Mouse (Mus musculus): ENCODE measurements around the gene Dpp6.

The Dpp6 gene

GRCm38 (mm10) chr5:26945169-26945920 is 128.3 kb downstream of the Dpp6 start:
- in situ Hi-C loops (cut with MboI; ENCODE audit: unreplicated experiment in 2 of 2) = no loop called here

DNA sequence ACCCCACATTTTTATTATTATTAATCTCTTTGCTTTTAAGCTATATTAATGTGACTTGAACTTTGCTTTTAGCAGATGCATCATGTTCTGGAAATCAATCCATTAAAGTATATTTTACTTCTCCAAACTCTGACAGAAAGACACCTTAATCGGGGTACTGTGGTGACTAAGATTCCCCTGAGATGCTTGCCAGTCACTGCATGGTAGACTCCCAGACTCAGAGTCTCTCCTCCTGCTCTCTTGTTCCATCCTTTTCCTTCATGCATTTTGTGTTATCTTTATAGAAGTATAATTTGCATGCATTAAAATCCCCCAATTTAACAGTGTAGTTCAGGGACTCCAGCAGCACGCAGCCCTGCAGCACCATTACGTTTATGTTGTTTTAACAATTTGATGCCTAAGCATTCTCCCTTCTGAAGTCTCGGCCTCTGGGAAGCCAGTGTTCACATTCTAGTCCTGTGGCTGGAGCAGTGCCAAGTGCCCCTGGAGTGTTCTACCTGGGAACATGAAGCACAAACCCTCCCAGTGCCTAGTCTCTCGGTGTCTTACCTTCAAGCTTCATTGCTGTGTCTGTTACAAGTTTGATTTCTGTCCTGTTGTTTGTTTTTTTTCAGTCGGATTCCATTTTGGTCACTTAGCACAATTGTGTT is 153.1 kb downstream of the Dpp6 start:
- in situ Hi-C loops (cut with MboI; ENCODE audit: unreplicated experiment in 2 of 2) = no loop called here

DNA sequence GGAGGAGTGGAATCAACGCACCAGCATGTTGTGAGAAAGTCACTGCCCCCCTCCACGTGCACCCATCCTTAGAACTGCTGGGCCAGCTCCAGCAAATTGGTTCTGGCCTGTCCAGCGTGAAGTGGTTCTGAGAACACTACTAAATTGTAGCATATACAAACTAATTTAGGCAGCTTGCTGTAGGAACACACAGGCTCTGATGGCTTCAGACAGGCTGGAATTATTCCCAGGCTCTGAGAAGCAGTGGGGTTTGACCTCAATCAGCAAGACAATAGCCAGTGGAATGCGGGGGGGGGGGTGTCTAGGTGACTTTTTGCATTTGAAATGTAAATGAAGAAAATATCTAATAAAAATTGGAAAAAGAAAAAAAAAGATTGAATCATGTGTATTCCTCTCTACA is 156.2 kb downstream of the Dpp6 start:
- in situ Hi-C loops (cut with MboI; ENCODE audit: unreplicated experiment in 2 of 2) = no loop called here

DNA sequence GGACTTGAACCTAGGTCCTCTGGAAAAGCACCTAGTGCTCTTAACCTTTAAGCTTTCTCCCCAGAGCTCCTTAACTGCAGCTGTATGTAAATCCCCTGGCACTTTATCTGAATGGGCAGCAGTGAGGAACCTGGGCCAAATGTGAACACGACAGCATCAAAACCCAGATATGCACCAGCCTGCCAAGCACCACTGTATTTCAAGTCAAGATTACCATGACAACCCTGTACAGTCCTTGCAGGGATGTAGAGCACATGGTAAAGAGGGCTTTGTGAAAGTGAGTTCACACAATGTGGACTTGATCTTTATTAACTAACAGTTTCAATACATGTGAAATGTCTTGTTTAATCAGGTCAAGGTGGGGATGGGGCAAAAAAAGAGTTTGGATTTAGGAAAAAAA is 162.3 kb downstream of the Dpp6 start:
- in situ Hi-C loops (cut with MboI; ENCODE audit: unreplicated experiment in 2 of 2) = no loop called here

DNA sequence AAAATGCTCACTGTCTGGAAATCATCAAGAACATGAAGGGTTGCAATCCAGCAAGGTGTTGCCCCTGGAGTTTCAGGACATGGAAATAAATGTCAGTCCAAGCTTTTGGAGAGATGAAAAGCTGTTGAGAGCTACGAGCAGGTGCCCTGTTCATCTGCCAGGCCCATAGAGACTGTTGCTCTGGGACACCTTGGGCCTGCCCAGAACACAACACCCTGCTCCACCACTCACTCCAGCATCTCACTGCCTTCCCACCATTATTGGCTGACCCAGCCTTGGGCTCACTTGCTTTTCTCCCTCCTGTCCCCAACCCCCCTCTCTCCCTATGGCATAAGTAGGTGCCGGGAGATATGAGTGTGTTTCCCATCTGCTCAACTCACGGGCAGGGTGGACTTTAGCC is 162.8 kb downstream of the Dpp6 start:
- in situ Hi-C loops (cut with MboI; ENCODE audit: unreplicated experiment in 2 of 2) = no loop called here

DNA sequence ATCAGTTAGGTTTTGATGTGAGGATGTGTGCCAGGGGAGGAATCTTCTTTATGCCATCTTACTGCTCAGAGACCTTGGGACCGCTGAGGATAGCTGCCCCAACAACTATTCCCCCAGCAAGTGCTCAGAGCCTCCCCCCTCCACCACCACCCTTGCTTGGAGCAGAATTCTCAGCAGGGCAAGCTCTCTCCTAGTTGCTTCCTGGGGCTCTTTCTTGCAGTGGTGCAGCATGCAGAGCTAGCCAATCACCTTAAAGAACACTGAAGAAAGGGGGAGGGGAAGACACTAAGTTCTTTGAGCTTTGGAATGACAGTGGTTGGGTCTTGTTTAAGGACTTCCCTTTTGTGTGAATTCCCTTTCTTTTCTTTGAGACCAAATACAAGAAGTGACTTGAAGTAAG is 168.1 kb downstream of the Dpp6 start:
- in situ Hi-C loops (cut with MboI; ENCODE audit: unreplicated experiment in 2 of 2) = no loop called here

- in situ Hi-C loops (cut with MboI; ENCODE audit: unreplicated experiment in 2 of 2) = no loop called here
These were observed 174.6 kb downstream of the Dpp6 start for GRCm38 (mm10) chr5:26991587-26991986.

DNA sequence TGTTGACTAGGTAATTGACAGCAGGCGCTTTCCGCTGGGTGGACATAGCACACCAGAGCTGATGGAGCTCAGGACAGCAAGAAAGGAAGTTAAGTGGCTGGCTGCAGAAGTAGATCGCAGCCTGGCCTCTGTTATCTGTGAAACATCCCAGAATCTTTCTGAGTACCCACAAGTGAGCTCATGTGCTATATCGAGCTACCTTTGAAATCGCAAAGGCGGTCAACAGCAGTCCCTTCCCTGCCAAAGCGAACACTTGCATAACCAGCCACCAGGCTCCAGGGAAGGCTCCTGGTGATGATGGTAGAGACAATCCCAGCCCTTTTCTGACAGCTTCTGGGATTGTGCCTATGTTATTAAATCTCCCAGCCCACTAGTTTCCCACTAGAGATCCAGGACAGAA is 186.5 kb downstream of the Dpp6 start:
- in situ Hi-C loops (cut with MboI; ENCODE audit: unreplicated experiment in 2 of 2) = no loop called here

GRCm38 (mm10) chr5:27009157-27009556 is 192.2 kb downstream of the Dpp6 start:
- in situ Hi-C loops (cut with MboI; ENCODE audit: unreplicated experiment in 2 of 2) = no loop called here

- in situ Hi-C loops (cut with MboI; ENCODE audit: unreplicated experiment in 2 of 2) = no loop called here
These were observed 193.6 kb downstream of the Dpp6 start for GRCm38 (mm10) chr5:27010582-27010981.

GRCm38 (mm10) chr5:27018314-27018956 is 201.4 kb downstream of the Dpp6 start:
- in situ Hi-C loops (cut with MboI; ENCODE audit: unreplicated experiment in 2 of 2) = no loop called here

DNA sequence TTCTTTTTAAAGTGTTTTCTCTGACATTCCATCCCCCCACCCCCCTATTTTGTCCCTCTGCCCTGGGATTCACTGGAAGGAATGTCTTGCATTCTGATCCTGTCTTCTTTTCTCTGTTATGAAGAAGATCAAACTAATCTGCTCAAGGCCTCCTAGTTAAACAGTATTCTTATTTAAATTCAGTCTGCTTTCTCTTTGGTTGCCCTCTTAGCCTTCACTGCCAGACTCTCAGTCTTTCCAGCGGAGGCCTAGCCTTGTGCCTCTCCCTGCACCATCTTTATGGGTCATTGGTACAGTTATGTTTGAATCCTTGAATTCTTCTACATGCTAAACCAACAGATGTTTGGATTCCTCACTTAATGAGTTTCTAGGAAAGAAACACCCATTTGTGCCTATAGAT is 211.6 kb downstream of the Dpp6 start:
- in situ Hi-C loops (cut with MboI; ENCODE audit: unreplicated experiment in 2 of 2) = no loop called here

DNA sequence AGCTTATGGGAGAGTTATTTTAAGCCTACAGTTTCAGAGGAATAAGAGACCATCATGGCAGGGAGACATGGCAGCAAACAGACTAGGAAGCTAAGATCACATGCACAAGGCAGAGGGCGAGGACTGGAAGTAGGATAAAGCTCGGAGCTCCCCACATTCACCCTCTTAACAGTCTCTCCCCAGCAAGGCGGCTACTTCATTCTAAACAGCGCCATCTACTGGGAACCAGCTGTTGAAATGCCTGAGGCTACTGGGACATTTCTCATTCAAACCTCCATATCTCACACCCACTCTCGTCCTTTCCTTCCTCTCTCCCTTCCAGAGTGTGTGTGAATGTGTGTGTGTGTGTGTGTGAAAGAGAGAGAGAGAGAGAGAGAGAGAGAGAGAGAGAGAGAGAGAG is 212.8 kb downstream of the Dpp6 start:
- in situ Hi-C loops (cut with MboI; ENCODE audit: unreplicated experiment in 2 of 2) = no loop called here

DNA sequence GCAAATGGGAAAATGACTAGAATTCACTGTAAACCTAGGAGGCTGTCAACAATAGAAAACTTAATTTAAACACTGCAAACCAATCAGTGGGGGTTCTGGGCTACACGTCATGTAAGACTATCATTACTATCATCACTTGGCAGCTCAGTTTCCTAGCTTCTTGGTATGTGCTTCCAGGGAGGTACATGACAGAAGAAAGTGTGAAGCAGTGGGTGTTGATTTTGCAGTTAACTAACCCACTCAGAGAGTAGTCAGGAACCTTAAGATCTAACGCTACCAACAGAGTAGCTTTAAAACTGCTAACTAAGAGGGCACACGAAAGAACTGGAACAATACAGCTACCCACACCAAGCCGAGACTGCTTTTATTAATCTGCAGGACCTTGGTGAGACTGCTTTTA is 217.9 kb downstream of the Dpp6 start:
- in situ Hi-C loops (cut with MboI; ENCODE audit: unreplicated experiment in 2 of 2) = no loop called here

- in situ Hi-C loops (cut with MboI; ENCODE audit: unreplicated experiment in 2 of 2) = no loop called here
These were observed 218.3 kb downstream of the Dpp6 start for GRCm38 (mm10) chr5:27035291-27035690.

GRCm38 (mm10) chr5:27035891-27036290 is 218.9 kb downstream of the Dpp6 start:
- in situ Hi-C loops (cut with MboI; ENCODE audit: unreplicated experiment in 2 of 2) = no loop called here

GRCm38 (mm10) chr5:27037796-27038195 is 220.8 kb downstream of the Dpp6 start:
- in situ Hi-C loops (cut with MboI; ENCODE audit: unreplicated experiment in 2 of 2) = no loop called here

DNA sequence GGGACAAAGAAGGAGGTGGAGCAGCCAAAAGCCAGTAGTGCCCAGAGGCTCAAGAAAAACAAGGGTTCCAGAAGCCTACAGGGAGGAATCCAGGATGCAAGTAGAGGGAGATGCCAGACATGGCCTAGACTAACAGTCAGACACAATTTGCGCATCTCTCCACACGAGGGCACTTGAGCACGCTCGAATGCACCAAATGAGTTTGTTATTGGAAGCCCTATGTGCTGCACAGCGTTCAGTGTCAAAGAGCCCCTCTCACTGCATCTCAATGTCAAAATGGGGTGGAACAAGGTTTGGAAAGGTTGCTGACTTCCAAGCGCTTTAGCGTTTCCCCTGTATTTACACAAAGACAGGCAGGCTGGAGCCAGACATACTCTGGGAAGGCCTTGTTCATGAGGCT is 231.2 kb downstream of the Dpp6 start:
- in situ Hi-C loops (cut with MboI; ENCODE audit: unreplicated experiment in 2 of 2) = no loop called here

GRCm38 (mm10) chr5:27048926-27049325 is 231.9 kb downstream of the Dpp6 start:
- in situ Hi-C loops (cut with MboI; ENCODE audit: unreplicated experiment in 2 of 2) = no loop called here

DNA sequence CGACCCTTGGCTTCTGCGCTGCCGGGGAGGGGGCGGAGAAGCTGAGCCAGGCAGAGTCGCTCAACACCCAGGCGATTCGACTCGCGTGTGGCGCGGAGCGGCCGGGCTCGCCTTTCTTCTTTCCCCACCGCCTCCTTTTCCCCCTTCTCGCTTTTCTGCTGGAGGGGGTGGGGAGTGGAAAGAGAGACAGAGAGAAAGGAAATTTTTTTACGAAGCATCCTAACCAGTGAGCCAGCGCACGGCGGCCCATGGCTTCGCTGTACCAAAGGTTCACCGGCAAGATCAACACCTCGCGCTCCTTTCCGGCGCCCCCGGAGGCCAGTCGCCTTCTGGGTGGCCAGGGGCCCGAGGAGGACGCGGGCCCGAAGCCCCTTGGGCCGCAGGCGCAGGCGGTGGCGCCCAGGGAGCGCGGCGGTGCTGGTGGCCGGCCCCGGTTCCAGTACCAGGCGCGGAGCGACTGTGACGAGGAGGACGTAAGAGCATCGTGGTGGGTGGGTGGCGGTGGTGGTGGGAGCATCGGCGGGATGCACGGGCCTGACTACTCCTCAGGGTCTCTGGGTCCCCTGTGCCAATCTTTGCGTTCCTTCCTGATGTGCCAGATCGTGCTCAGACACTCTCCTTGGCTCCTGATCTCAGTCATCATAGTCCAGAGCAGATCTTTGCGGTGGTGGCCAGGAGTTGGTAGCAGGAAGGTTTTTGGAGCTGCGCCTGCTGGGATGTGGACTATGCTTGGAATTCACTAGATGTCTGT is 232.5 kb downstream of the Dpp6 start:
- in situ Hi-C loops (cut with MboI; ENCODE audit: unreplicated experiment in 2 of 2) = no loop called here

DNA sequence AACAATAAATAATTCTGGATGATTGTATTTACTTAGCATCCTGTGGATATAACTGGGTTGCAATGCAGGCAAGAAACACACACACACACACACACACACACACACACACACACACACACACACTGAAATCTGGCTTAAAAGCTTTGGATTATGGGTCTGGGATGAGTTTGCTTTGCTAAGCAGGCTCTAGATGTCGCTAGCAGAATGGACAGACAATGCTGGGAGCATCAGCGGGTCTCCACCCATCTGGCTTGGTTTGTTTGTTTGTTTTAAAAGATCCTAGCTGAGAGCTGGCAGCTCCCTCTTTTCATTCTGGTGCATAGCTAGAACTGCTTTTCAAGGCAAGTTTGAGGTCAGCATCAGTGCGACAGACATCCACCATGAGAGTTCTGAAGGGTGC is 234.2 kb downstream of the Dpp6 start:
- in situ Hi-C loops (cut with MboI; ENCODE audit: unreplicated experiment in 2 of 2) = no loop called here

Measured in v-Abl transformed pro-B cells (cell line).